ENCODE assay signal across 26 mouse cellular contexts in genomic region chr16:23178796-23179195, GRCm38 (mm10). TPM values are rescaled to one million over a fixed set of nuclear protein-coding genes. Genes with fewer than 3 reads are reported as not detected.
DNase-seq lines count a peak whose midpoint lies in the region; TF ChIP-seq lines count a peak whose summit lies in the region.
"Had no signal": no experiment of that assay in that cellular context is flagged by ENCODE, and none has a peak within 500 bp of the region (broad histone marks: within the 10 kb centered on the region; RNA-seq: fewer than 3 reads in every experiment).

No protein-coding gene starts in this region.

- no peak for TF ChIP-seq CTCF in E14TG2a.4 (conservative IDR thresholded peaks at IDR 0.05; ENCODE audit: low read length)

- peak; percentile 18 for DNase-seq in adrenal gland, postnatal 10 days
- DNase-seq in adrenal gland, adult 18-20 months (ENCODE audit: low spot score in 2 of 2) = no peak
- DNase-seq in CD4-positive helper T cell, adult 2 months (ENCODE audit: low read depth, low spot score) = peak; percentile 68
- DNase-seq in naive thymus-derived CD4-positive, alpha-beta T cell, adult 2 months (ENCODE audit: low read depth) = peak; percentile 67
- no peak for DNase-seq in yolk sac, embryonic 10.5 days (ENCODE audit: low spot score)
- DNase-seq: adrenal gland, adult 8-10 months; adrenal gland, postnatal 36 days; cerebellum, adult 11 months; cerebellum, adult 8-10 months; cerebellum, postnatal 10 days; cerebellum, postnatal 36 days; embryo, embryonic 11 days; gastrocnemius, postnatal 10 days; gastrocnemius, postnatal 36 days; heart, adult 2 months; heart, postnatal 14 days; heart, postnatal 4 days had no signal

- peak overlapping the region; percentile 65; the same call in 1 of the 2 replicates for H3K4me3 ChIP-seq in E14TG2a.4 (replicated peaks; ENCODE audit: low read length)
- H3K4me3 ChIP-seq: embryonic facial prominence, embryonic 10.5 days; embryonic facial prominence, embryonic 13.5 days; erythroblast, embryonic 14.5 days; forebrain, embryonic 12.5 days; forebrain, embryonic 15.5 days; heart, adult 2 months; heart, embryonic 10.5 days; heart, embryonic 13.5 days had no signal

- no peaks in the 10 kb centered on the region for H3K36me3 ChIP-seq in E14TG2a.4 (ENCODE audit: insufficient read depth, low read length)
- H3K36me3 ChIP-seq: embryonic facial prominence, embryonic 10.5 days; embryonic facial prominence, embryonic 13.5 days; forebrain, embryonic 12.5 days; forebrain, embryonic 15.5 days; heart, embryonic 10.5 days; heart, embryonic 13.5 days had no signal

- H3K9me3 ChIP-seq in E14TG2a.4 (ENCODE audit: low read length) = no peaks in the 10 kb centered on the region
- H3K9me3 ChIP-seq: embryonic facial prominence, embryonic 10.5 days; embryonic facial prominence, embryonic 13.5 days; forebrain, embryonic 12.5 days; forebrain, embryonic 15.5 days; heart, embryonic 10.5 days; heart, embryonic 13.5 days had no signal

- peaks cover 20% of the 10 kb centered on the region for H3K27me3 ChIP-seq in E14TG2a.4 (ENCODE audit: insufficient read depth, low read length)
- H3K27me3 ChIP-seq: embryonic facial prominence, embryonic 13.5 days; forebrain, embryonic 12.5 days; forebrain, embryonic 15.5 days; heart, embryonic 13.5 days had no signal

- H3K4me1 ChIP-seq in E14TG2a.4 (replicated peaks; ENCODE audit: low read depth, low read length) = peaks cover 4% of the 10 kb centered on the region; the same call in 1 of the 2 replicates
- H3K4me1 ChIP-seq: embryonic facial prominence, embryonic 10.5 days; embryonic facial prominence, embryonic 13.5 days; forebrain, embryonic 12.5 days; forebrain, embryonic 15.5 days; heart, embryonic 10.5 days had no signal

RNA-seq across cellular contexts. Expression of gene Adipoq, which starts 32.5 kb away (rescaled TPM):
- total RNA-seq in adrenal gland, postnatal 10 days (2021) = 100 to 1,000 TPM; 387 to 442 TPM
- total RNA-seq in adrenal gland, adult 18-20 months (2021) = 100 to 1,000 TPM; 265 to 655 TPM
- total RNA-seq: hindbrain, postnatal 0 days had no signal

RNA-seq across cellular contexts. Expression of gene St6gal1, which starts 45.7 kb away (rescaled TPM):
- 10 to 100 TPM; 41.4 to 48.5 TPM for total RNA-seq in adrenal gland, postnatal 10 days (2021)
- 10 to 100 TPM; 21.8 to 35.6 TPM for total RNA-seq in adrenal gland, adult 18-20 months (2021)

RNA-seq across cellular contexts. Expression of gene Rfc4, which starts 51.3 kb away (rescaled TPM):
- 10 to 100 TPM; 14.3 to 17.1 TPM for total RNA-seq in adrenal gland, postnatal 10 days (2021)
- 1 to 10 TPM; 4.3 to 7.7 TPM for total RNA-seq in adrenal gland, adult 18-20 months (2021)

Comparison
In these comparisons a context has a peak if more than half of its experiments do, and no peak if none do; other contexts are left out.
1. DNase-seq: peak in adrenal gland, postnatal 10 days (single experiment), CD4-positive helper T cell, adult 2 months (single experiment) and naive thymus-derived CD4-positive, alpha-beta T cell, adult 2 months (single experiment); none in adrenal gland, adult 18-20 months (0 of 2) and yolk sac, embryonic 10.5 days (single experiment).